Mouse (Mus musculus) liver, postnatal 0 days (tissue): Measurements from ENCODE around the gene Adprhl1. TPM values are rescaled to one million over a fixed set of nuclear protein-coding genes. Genes with fewer than 3 reads are reported as not detected.

Source experiments
- ATAC-seq: fragments of 200-750 bp; cut with Nextera tagmentation; 2 replicates; pipeline ENCODE4 v1.8.0; 2017; ENCODE audit warnings: mild to moderate bottlenecking, moderate library complexity
- DNase-seq: peaks from one replicate; pipeline ENCODE4 v3.0.0-alpha.2; 2016
- H3K27ac ChIP-seq: fragments of 300-500 bp; sonication (generic); 2 replicates; pipeline ENCODE4 v1.5.1; 2014; ENCODE audit warnings: antibody characterized with exemption, moderate library complexity, mild to moderate bottlenecking, low read depth
- H3K27me3 ChIP-seq: fragments of 300-500 bp; sonication (generic); 2 replicates; pipeline ENCODE4 v1.6.1; 2014; ENCODE audit warnings: low read length, control low read depth, mixed read lengths; ENCODE audit not compliant: insufficient read depth
- H3K36me3 ChIP-seq: fragments of 300-500 bp; sonication (generic); replicated peaks from 2 replicates; pipeline ENCODE4 v1.6.1; 2014; ENCODE audit warnings: mild to moderate bottlenecking, control low read depth, low read length, moderate library complexity, mixed read lengths; ENCODE audit not compliant: insufficient read depth
- H3K4me1 ChIP-seq: fragments of 300-500 bp; sonication (generic); 2 replicates; pipeline ENCODE4 v1.6.1; 2014; ENCODE audit warnings: antibody characterized with exemption, mild to moderate bottlenecking, control low read depth; ENCODE audit not compliant: insufficient read depth
- H3K4me2 ChIP-seq: fragments of 300-500 bp; sonication (generic); 2 replicates; pipeline ENCODE4 v1.6.1; 2014; ENCODE audit warnings: low read depth, mild to moderate bottlenecking, low read length, moderate library complexity, mixed read lengths
- H3K4me3 ChIP-seq: fragments of 300-500 bp; sonication (generic); 2 replicates; pipeline ENCODE4 v1.5.1; 2014; ENCODE audit warnings: low read depth, low read length
- H3K9ac ChIP-seq: fragments of 300-500 bp; sonication (generic); replicated peaks from 2 replicates; pipeline ENCODE4 v1.6.1; 2014; ENCODE audit warnings: mild to moderate bottlenecking, moderate library complexity
- H3K9me3 ChIP-seq: fragments of 300-500 bp; sonication (generic); 2 replicates; pipeline ENCODE4 v1.6.1; 2016; ENCODE audit warnings: mild to moderate bottlenecking, control low read depth, low read length, mixed read lengths
- CTCF ChIP-seq: sonication (generic); IDR thresholded peaks from 2 replicates; pipeline ENCODE4 v1.5.1; 2016; ENCODE audit warnings: antibody characterized with exemption, low read depth
- EP300 ChIP-seq: IDR thresholded peaks from 2 replicates; pipeline ENCODE4 v1.6.1; 2016; ENCODE audit warnings: antibody characterized with exemption, low read depth, mild to moderate bottlenecking
- WGBS: fragments of 180-500 bp; shearing (Covaris S2); extraction: QIAGEN DNeasy Blood & Tissue Kit; methylation state at CpG from one replicate; pipeline ENCODE4 v1.1.7; 2014; ENCODE audit not compliant: insufficient replicate concordance; 5-methylcytosine and 5-hydroxymethylcytosine counted together
- polyA plus RNA-seq: library from polyadenylated mRNA; unstranded; fragments of >200 nt; fragmentation: Nextera tagmentation; extraction: Ambion mirVana; gene quantifications from 2 replicates; pipeline ENCODE4 v1.2.1, GENCODE M21; 2015

Adprhl1 gene
- polyA plus RNA-seq, 1 experiment from 2014 or later: not detected

- Histone ChIP-seq H3K4me1 (no peaks in the 10 kb centered on the region), H3K4me3 (no peak overlapping the region), H3K36me3 (no peaks in the 10 kb centered on the region), H3K9ac (no peak overlapping the region), H3K4me2 (no peak overlapping the region), H3K9me3 (no peaks in the 10 kb centered on the region), H3K27ac (no peak overlapping the region), H3K27me3 (no peaks in the 10 kb centered on the region)
- DNase-seq (no peak), ATAC-seq (no peak)
- WGBS: 67% methylated on average over 6 of the region's 6 CpGs
- TF ChIP-seq EP300 (no peak), CTCF (no peak)
Measured at GRCm38 (mm10) chr8:13226288-13226687, 27.7 kb downstream of the Adprhl1 start.

GRCm38 (mm10) chr8:13224426-13224825 lies 29.5 kb downstream of the Adprhl1 start:
- Histone ChIP-seq H3K4me2 (no peak overlapping the region), H3K4me3 (no peak overlapping the region), H3K36me3 (no peaks in the 10 kb centered on the region), H3K27ac (no peak overlapping the region), H3K9me3 (no peaks in the 10 kb centered on the region), H3K9ac (no peak overlapping the region), H3K27me3 (no peaks in the 10 kb centered on the region), H3K4me1 (no peaks in the 10 kb centered on the region)
- ATAC-seq: no peak
- DNase-seq: no peak
- 79% methylated on average over 9 of the region's 9 CpGs for WGBS
- TF ChIP-seq EP300 (no peak), CTCF (no peak)

- DNase-seq: no peak
- Histone ChIP-seq H3K4me3 (no peak overlapping the region), H3K36me3 (no peaks in the 10 kb centered on the region), H3K27ac (no peak overlapping the region), H3K27me3 (no peaks in the 10 kb centered on the region), H3K9me3 (no peaks in the 10 kb centered on the region), H3K9ac (no peak overlapping the region), H3K4me1 (peaks cover 4% of the 10 kb centered on the region), H3K4me2 (no peak overlapping the region)
- TF ChIP-seq CTCF (no peak), EP300 (no peak)
- WGBS: 74% methylated on average over 4 of the region's 4 CpGs
- ATAC-seq: no peak
Measured at GRCm38 (mm10) chr8:13218441-13218840, 35.5 kb downstream of the Adprhl1 start.

- DNase-seq (no peak), ATAC-seq (no peak)
- H3K4me3 ChIP-seq: no peak overlapping the region
- TF ChIP-seq CTCF: no peak
- no peak for TF ChIP-seq EP300
- H3K4me1 ChIP-seq: peaks cover 9% of the 10 kb centered on the region
- H3K4me2 ChIP-seq: no peak overlapping the region
- H3K27me3 ChIP-seq: no peaks in the 10 kb centered on the region
- H3K9ac ChIP-seq: no peak overlapping the region
- no peaks in the 10 kb centered on the region for H3K36me3 ChIP-seq
- H3K27ac ChIP-seq: no peak overlapping the region
- no peaks in the 10 kb centered on the region for H3K9me3 ChIP-seq
Measured at GRCm38 (mm10) chr8:13217986-13218385, 36.0 kb downstream of the Adprhl1 start.

- H3K4me2 ChIP-seq: no peak overlapping the region
- no peak overlapping the region for H3K27ac ChIP-seq
- H3K4me3 ChIP-seq: no peak overlapping the region
- no peaks in the 10 kb centered on the region for H3K27me3 ChIP-seq
- WGBS: 44% methylated on average over 5 of the region's 5 CpGs
- H3K9ac ChIP-seq: no peak overlapping the region
- ATAC-seq (no peak), DNase-seq (no peak)
- no peaks in the 10 kb centered on the region for H3K36me3 ChIP-seq
- peaks cover 9% of the 10 kb centered on the region for H3K4me1 ChIP-seq
- TF ChIP-seq CTCF (no peak), EP300 (no peak)
- no peaks in the 10 kb centered on the region for H3K9me3 ChIP-seq
Measured at GRCm38 (mm10) chr8:13217093-13217492, 36.9 kb downstream of the Adprhl1 start.

- no peak for TF ChIP-seq EP300
- no peak for TF ChIP-seq CTCF
- Histone ChIP-seq H3K9ac (no peak overlapping the region), H3K4me1 (peaks cover 9% of the 10 kb centered on the region), H3K9me3 (no peaks in the 10 kb centered on the region), H3K27ac (no peak overlapping the region), H3K4me2 (no peak overlapping the region), H3K4me3 (no peak overlapping the region), H3K36me3 (no peaks in the 10 kb centered on the region), H3K27me3 (no peaks in the 10 kb centered on the region)
- ATAC-seq (peak; percentile 33), DNase-seq (no peak)
- WGBS: 58% methylated on average over 8 of the region's 8 CpGs
Measured at GRCm38 (mm10) chr8:13216386-13216785, 37.6 kb downstream of the Adprhl1 start.
